Mouse (Mus musculus): ENCODE data around the gene Slc13a3. TPM values are rescaled to one million over a fixed set of nuclear protein-coding genes. Genes with fewer than 3 reads are reported as not detected.

Gene Slc13a3
- polyA plus RNA-seq, 1 experiment = 0.03 TPM

GRCm38 (mm10) chr2:165498816-165499215 lies 25.8 kb upstream of the Slc13a3 start:
- peaks cover 1% of the 10 kb centered on the region; the same call in 1 of the 2 replicates for H3K4me1 ChIP-seq (ENCODE audit: control insufficient read depth)
- no peaks in the 10 kb centered on the region for H3K36me3 ChIP-seq (ENCODE audit: control insufficient read depth)
- TF ChIP-seq TAL1 (IDR thresholded peaks at IDR 0.05; ENCODE audit: low read length) = no peak
- no peak for TF ChIP-seq GATA1 (IDR thresholded peaks at IDR 0.05; ENCODE audit: low read length)
- peaks cover 12% of the 10 kb centered on the region for H3K27me3 ChIP-seq (ENCODE audit: control insufficient read depth)
- no peaks in the 10 kb centered on the region for H3K9me3 ChIP-seq (ENCODE audit: control insufficient read depth, low read length)
- H3K4me3 ChIP-seq (replicated peaks) = no peak overlapping the region

DNA sequence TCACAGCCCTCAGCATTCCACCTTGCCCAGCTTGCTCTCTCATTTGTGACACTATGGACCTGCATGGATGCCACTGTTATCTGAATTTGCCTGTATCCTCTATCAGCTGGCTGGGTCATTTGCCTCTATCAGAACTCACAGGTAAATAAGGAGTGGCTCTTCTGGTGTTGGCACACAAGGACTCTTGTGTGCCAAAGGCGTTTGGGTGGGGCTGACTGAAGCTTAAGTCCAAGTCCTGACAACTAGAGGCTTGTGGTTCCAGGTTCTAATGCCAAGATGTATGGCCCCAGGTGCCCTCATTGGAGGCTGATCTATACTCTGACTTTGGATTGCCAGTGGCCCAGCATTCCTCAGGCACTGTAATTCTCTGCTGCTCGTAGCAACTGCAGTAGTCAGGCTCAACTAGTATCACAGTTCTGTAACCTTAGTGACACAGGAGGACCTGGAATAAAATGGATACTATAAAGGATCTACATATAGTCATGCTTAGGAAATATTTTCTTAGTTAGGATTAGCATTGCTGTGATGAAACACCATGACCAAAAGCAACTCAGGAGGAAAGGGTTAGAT lies 24.8 kb upstream of the Slc13a3 start:
- H3K4me1 ChIP-seq (ENCODE audit: control insufficient read depth) = peaks cover 9% of the 10 kb centered on the region
- no peak overlapping the region for H3K4me3 ChIP-seq (replicated peaks)
- peaks cover 2% of the 10 kb centered on the region for H3K27me3 ChIP-seq (ENCODE audit: control insufficient read depth)

DNA sequence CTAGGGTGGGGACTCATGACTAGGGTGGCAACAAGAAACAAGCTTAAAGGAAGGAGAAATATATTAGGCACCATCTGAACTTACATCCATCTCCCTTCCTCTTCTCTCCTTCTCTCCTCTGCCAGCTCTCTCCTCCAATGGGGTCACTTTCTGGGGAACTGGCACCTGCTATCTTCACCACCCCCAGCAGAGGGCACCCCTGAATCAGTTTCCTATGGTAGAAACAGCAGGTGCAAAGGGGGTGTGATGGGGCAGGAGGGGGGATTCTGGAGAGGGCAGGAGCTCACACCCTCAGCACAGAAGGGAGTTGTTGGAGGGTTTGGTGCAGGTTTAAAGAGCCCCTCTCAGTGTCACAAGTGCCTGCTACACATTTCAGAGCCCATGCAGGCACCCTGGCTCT lies 23.2 kb upstream of the Slc13a3 start:
- Histone ChIP-seq H3K4me1 (ENCODE audit: control insufficient read depth) (peaks cover 18% of the 10 kb centered on the region), H3K36me3 (ENCODE audit: control insufficient read depth) (no peaks in the 10 kb centered on the region), H3K27me3 (ENCODE audit: control insufficient read depth) (no peaks in the 10 kb centered on the region), H3K9me3 (ENCODE audit: control insufficient read depth, low read length) (no peaks in the 10 kb centered on the region), H3K4me3 (replicated peaks) (no peak overlapping the region)
- TF ChIP-seq TAL1 (IDR thresholded peaks at IDR 0.05; ENCODE audit: low read length) = no peak
- TF ChIP-seq GATA1 (IDR thresholded peaks at IDR 0.05; ENCODE audit: low read length) = no peak

More for the DNA sequence above, 24.8 kb upstream of the Slc13a3 start:
- TF ChIP-seq TAL1 (IDR thresholded peaks at IDR 0.05; ENCODE audit: low read length) (no peak), GATA1 (IDR thresholded peaks at IDR 0.05; ENCODE audit: low read length) (no peak)
- Histone ChIP-seq H3K9me3 (ENCODE audit: control insufficient read depth, low read length) (no peaks in the 10 kb centered on the region), H3K36me3 (ENCODE audit: control insufficient read depth) (no peaks in the 10 kb centered on the region)

DNA sequence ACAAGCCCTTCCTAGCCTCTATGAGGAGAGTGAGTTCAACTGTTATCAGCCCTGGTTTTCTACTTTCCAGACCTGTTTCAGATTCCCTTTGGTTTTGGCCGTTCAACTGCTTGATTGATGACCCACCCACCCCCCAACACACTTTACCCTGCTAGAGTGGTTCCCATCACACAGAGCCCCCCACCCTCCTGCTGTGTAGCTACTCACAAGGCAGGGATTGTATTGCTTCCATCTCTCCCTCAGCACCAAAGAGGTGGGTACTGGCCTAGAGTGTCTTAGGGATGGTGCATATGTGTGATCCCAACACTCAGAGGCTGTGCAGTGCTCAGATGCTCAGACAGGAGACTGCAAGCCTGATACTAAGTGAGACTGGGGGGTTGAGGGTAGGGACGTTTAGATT lies 21.5 kb upstream of the Slc13a3 start:
- peaks cover 13% of the 10 kb centered on the region for H3K36me3 ChIP-seq (ENCODE audit: control insufficient read depth)
- TF ChIP-seq TAL1 (IDR thresholded peaks at IDR 0.05; ENCODE audit: low read length) (no peak), GATA1 (IDR thresholded peaks at IDR 0.05; ENCODE audit: low read length) (no peak)
- peaks cover 18% of the 10 kb centered on the region for H3K4me1 ChIP-seq (ENCODE audit: control insufficient read depth)
- H3K4me3 ChIP-seq (replicated peaks) = no peak overlapping the region
- no peaks in the 10 kb centered on the region for H3K9me3 ChIP-seq (ENCODE audit: control insufficient read depth, low read length)
- H3K27me3 ChIP-seq (ENCODE audit: control insufficient read depth) = no peaks in the 10 kb centered on the region

DNA sequence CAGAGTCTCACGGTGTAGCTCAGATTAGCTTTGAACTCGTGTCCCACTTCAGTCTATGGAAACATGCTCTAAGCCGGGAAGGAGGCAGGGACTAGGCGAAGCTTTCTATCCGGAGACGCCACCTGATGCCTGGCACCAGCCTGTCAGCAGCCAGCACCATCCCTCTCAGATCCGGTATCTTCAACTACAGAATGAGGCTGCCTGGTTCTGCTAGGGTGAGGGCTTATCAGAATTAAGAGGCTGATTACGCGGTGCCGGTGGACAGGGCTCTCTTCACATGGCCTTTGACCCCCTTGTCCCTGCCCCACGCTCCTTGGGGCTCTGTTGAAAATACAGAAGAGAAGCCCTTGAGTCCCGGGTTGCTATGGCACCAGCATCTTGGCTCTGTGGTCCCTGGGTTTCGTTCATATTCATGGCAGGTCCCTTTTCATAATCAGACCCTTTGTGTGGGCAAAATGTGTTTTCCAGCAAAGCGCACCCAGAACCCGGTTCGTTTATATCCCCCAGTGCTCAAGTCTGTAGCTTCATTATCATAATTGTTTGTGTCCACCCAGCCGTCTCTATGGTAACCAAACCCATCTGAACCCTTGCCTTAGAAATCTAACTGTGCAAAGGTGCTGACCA lies 20.7 kb upstream of the Slc13a3 start:
- Histone ChIP-seq H3K27me3 (ENCODE audit: control insufficient read depth) (no peaks in the 10 kb centered on the region), H3K4me3 (replicated peaks) (peak overlapping the region; percentile 73), H3K36me3 (ENCODE audit: control insufficient read depth) (peaks cover 19% of the 10 kb centered on the region), H3K4me1 (ENCODE audit: control insufficient read depth) (peaks cover 18% of the 10 kb centered on the region), H3K9me3 (ENCODE audit: control insufficient read depth, low read length) (no peaks in the 10 kb centered on the region)
- TF ChIP-seq TAL1 (IDR thresholded peaks at IDR 0.05; ENCODE audit: low read length) = no peak
- no peak for TF ChIP-seq GATA1 (IDR thresholded peaks at IDR 0.05; ENCODE audit: low read length)

DNA sequence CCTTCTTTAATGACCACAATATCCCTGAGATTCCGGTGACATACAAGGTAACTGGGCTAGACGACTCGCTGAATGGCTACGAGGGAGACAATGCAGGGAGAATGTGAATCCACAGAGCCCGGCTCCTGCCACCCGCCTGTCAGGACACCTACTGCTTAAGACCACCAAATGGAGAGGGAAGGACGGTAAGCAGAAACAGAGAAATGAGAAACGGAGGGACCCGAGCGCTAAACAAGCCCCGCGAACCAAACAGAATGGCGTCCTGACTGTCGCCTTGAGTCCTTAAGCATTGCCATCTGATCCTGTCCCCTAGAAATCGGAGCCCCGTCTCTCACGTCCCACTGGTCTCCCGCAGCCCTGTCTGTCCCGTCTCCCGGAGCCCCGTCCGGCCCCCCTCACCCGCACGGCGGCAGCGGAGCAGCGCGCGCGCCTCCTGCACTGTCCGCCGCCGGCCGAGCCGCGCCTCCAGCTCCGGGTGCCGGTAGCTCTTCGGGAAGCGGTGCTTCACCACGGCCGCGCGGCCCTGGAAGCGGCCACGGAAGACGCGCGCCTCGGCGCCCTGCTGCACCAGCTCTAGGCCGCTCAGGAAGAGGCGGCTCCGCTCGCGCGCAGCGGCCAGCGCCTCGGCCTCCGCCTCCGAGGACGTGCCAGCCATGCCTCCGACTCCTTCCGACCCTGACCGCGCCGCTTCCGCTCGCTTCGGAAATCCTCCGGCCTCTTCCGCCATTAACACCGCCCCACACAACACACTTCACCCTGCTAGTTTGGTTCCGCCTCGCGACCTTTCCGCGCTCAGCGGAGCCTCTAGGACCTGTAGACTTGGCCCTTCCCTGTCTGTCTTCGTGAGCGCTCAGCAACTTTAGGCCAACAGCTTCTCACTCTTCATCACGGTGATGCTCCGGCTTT lies 19.9 kb upstream of the Slc13a3 start, which contains the start of gene Trp53rka:
Gene Trp53rka, minus strand, starts transcription at position 677 of the 906 bp plus-strand sequence.
- peak within 1 kb of the TSS; percentile 73 for H3K4me3 ChIP-seq (replicated peaks)

GRCm38 (mm10) chr2:165486881-165487535 lies 14.0 kb upstream of the Slc13a3 start:
- Histone ChIP-seq H3K27me3 (ENCODE audit: control insufficient read depth) (no peaks in the 10 kb centered on the region), H3K36me3 (ENCODE audit: control insufficient read depth) (peaks cover 23% of the 10 kb centered on the region)
- TF ChIP-seq GATA1 (IDR thresholded peaks at IDR 0.05; ENCODE audit: low read length) (no peak), TAL1 (IDR thresholded peaks at IDR 0.05; ENCODE audit: low read length) (no peak)

More for the DNA sequence above, 19.9 kb upstream of the Slc13a3 start, which contains the start of gene Trp53rka:
- Histone ChIP-seq H3K4me1 (ENCODE audit: control insufficient read depth) (peaks cover 18% of the 10 kb centered on the region), H3K9me3 (ENCODE audit: control insufficient read depth, low read length) (no peaks in the 10 kb centered on the region), H3K27me3 (ENCODE audit: control insufficient read depth) (no peaks in the 10 kb centered on the region), H3K36me3 (ENCODE audit: control insufficient read depth) (peaks cover 23% of the 10 kb centered on the region)
- TF ChIP-seq TAL1 (IDR thresholded peaks at IDR 0.05; ENCODE audit: low read length) = no peak
- no peak for TF ChIP-seq GATA1 (IDR thresholded peaks at IDR 0.05; ENCODE audit: low read length)

DNA sequence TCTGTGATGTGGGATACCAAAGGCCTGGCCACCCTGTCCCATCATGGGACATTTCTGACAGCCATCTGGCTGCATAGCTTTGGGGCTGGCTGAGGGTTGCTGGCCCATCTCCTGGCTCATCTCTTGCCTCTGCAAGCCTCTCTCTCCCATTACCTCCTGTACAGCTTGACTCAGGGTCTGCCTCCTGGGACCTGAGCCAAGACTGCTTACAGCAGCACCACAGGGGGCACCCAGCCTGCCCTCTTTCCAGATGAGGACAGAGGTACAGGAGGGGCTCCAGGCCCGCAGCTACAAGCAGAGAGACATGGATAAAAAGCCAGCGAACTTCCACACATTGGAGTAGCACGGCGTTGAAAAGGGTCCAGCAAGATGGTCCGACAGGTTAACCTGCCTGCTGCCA lies 13.4 kb upstream of the Slc13a3 start:
- H3K9me3 ChIP-seq (ENCODE audit: control insufficient read depth, low read length) = no peaks in the 10 kb centered on the region
- TF ChIP-seq TAL1 (IDR thresholded peaks at IDR 0.05; ENCODE audit: low read length) (no peak), GATA1 (IDR thresholded peaks at IDR 0.05; ENCODE audit: low read length) (no peak)
- peaks cover 2% of the 10 kb centered on the region; the same call in 1 of the 2 replicates for H3K4me1 ChIP-seq (ENCODE audit: control insufficient read depth)
- no peak overlapping the region for H3K4me3 ChIP-seq (replicated peaks)
- H3K36me3 ChIP-seq (ENCODE audit: control insufficient read depth) = peaks cover 23% of the 10 kb centered on the region
- no peaks in the 10 kb centered on the region for H3K27me3 ChIP-seq (ENCODE audit: control insufficient read depth)

More at GRCm38 (mm10) chr2:165486881-165487535, 14.0 kb upstream of the Slc13a3 start:
- no peak overlapping the region for H3K4me3 ChIP-seq (replicated peaks)
- H3K4me1 ChIP-seq (ENCODE audit: control insufficient read depth) = peaks cover 4% of the 10 kb centered on the region; the same call in 1 of the 2 replicates
- no peaks in the 10 kb centered on the region for H3K9me3 ChIP-seq (ENCODE audit: control insufficient read depth, low read length)

Measured in erythroblast, embryonic 14.5 days (primary cell).